Comparison of ENCODE assay signal across 14 mouse cellular contexts in the genomic region with DNA sequence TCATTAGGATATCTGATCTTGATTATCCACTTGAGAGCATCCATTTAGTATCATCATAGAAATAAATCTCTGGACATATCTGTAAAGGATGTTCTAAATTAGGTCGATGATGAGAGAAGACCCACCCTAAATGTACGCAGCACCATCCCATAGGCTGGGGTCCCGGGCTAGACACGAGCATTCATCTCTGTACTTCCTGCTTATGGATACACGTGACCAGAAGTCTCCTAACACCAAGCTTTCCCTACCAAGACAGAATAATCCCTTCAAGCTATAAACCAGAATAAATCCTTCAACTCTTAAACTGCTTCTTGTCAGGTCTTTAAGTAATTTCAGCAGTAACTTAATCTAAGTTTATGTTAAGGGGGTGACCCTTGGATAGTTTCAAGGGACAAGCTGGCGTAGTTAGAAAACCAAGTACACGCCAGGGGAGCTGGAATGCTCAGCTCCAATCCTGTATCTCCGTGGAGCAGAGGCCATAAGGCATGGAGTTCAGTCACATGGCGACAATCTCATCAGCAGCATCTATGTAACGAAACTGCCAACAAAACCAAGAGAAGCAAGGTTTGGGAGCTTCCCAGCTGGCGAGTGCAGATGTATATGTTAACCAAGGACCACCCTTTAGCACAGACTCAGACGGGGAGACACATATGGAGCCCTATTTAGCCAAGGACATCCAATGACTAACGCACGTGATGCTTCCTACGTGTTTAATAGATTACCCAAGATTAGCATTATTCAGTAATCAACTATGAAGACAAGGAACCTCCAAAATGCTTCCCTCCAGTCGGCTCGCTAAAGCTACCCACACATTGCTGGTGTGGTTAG.
"Had no signal": no experiment of that assay in that cellular context is flagged by ENCODE, and none has a peak within 500 bp of the region (broad histone marks: within the 10 kb centered on the region; RNA-seq: fewer than 3 reads in every experiment).

No protein-coding gene starts in this region.

- H3K9me3 ChIP-seq: limb, embryonic 15.5 days; liver, embryonic 12.5 days; midbrain, embryonic 12.5 days; neural tube, embryonic 13.5 days had no signal

- H3K4me2 ChIP-seq: limb, embryonic 15.5 days; liver, embryonic 12.5 days; midbrain, embryonic 12.5 days; neural tube, embryonic 13.5 days had no signal

- H3K9ac ChIP-seq: limb, embryonic 15.5 days; liver, embryonic 12.5 days; midbrain, embryonic 12.5 days; neural tube, embryonic 13.5 days had no signal

- H3K36me3 ChIP-seq: limb, embryonic 15.5 days; liver, embryonic 12.5 days; midbrain, embryonic 12.5 days; neural tube, embryonic 13.5 days had no signal

- ATAC-seq: liver, embryonic 12.5 days; midbrain, embryonic 16.5 days had no signal

- H3K4me1 ChIP-seq: midbrain, embryonic 12.5 days; neural tube, embryonic 13.5 days had no signal

- H3K4me3 ChIP-seq: limb, embryonic 15.5 days; liver, embryonic 12.5 days; midbrain, embryonic 12.5 days; neural tube, embryonic 13.5 days had no signal

- DNase-seq: kidney, adult 11 months; kidney, postnatal 25 days; layer of hippocampus, adult 9-11 months; layer of hippocampus, postnatal 36 days; retina, postnatal 1 day; right cerebral cortex, postnatal 4 days; spleen, adult 18-20 months; thymus, adult 18-20 months; thymus, postnatal 14 days had no signal

- H3K27ac ChIP-seq: liver, embryonic 12.5 days; midbrain, embryonic 12.5 days; neural tube, embryonic 13.5 days had no signal

- H3K27me3 ChIP-seq: limb, embryonic 15.5 days; liver, embryonic 12.5 days; midbrain, embryonic 12.5 days; neural tube, embryonic 13.5 days had no signal
